Mouse (Mus musculus) intestine, embryonic 16.5 days (tissue): ENCODE results near the gene Gm20518. TPM values are rescaled to one million over a fixed set of nuclear protein-coding genes. Genes with fewer than 3 reads are reported as not detected.

Source experiments
- ATAC-seq: fragments of 200-750 bp; cut with Nextera tagmentation; 2 replicates; pipeline ENCODE4 v1.8.0; 2017; ENCODE audit warnings: moderate TSS enrichment, moderate library complexity
- H3K27ac ChIP-seq: fragments of 300-500 bp; sonication (generic); 2 replicates; pipeline ENCODE4 v1.5.1; 2014; ENCODE audit warnings: mild to moderate bottlenecking, low read length
- H3K27me3 ChIP-seq: fragments of 300-500 bp; sonication (generic); replicated peaks from 2 replicates; pipeline ENCODE4 v1.6.1; 2014; ENCODE audit warnings: low read length, control low read depth, mixed read lengths; ENCODE audit not compliant: control insufficient read depth, insufficient read depth
- H3K36me3 ChIP-seq: fragments of 300-500 bp; sonication (generic); 2 replicates; pipeline ENCODE4 v1.6.1; 2014; ENCODE audit warnings: low read length, control low read depth; ENCODE audit not compliant: control insufficient read depth, insufficient read depth
- H3K4me1 ChIP-seq: fragments of 300-500 bp; sonication (generic); 2 replicates; pipeline ENCODE4 v1.6.1; 2014; ENCODE audit warnings: low read length, control low read depth, mixed read lengths; ENCODE audit not compliant: control insufficient read depth, insufficient read depth
- H3K4me2 ChIP-seq: fragments of 300-500 bp; sonication (generic); 2 replicates; pipeline ENCODE4 v1.6.1; 2014; ENCODE audit warnings: low read depth, low read length, control low read depth
- H3K4me3 ChIP-seq: fragments of 300-500 bp; sonication (generic); 2 replicates; pipeline ENCODE4 v1.5.1; 2014; ENCODE audit warnings: mild to moderate bottlenecking, low read length
- H3K9ac ChIP-seq: fragments of 300-500 bp; sonication (generic); 2 replicates; pipeline ENCODE4 v1.6.1; 2014; ENCODE audit warnings: low read depth, low read length
- H3K9me3 ChIP-seq: fragments of 300-500 bp; sonication (generic); 2 replicates; pipeline ENCODE4 v1.6.1; 2016; ENCODE audit warnings: low read length, control low read depth; ENCODE audit not compliant: control insufficient read depth
- WGBS: fragments of 180-500 bp; shearing (Covaris S2); extraction: QIAGEN DNeasy Blood & Tissue Kit; methylation state at CpG from one replicate; pipeline ENCODE4 v1.1.7; 2014; 5-methylcytosine and 5-hydroxymethylcytosine counted together
- polyA plus RNA-seq: library from polyadenylated mRNA; unstranded; fragments of >200 nt; fragmentation: Nextera tagmentation; extraction: Ambion mirVana; gene quantifications from 2 replicates; pipeline ENCODE4 v1.2.1, GENCODE M21; 2015

The Gm20518 gene
- polyA plus RNA-seq, 1 experiment from 2014 or later, result 0.31 TPM

- Histone ChIP-seq H3K27me3 (peaks cover 43% of the 10 kb centered on the region), H3K4me1 (peaks cover 61% of the 10 kb centered on the region), H3K27ac (no peak overlapping the region), H3K36me3 (peaks cover 6% of the 10 kb centered on the region; the same call in 1 of the 2 replicates), H3K9me3 (no peaks in the 10 kb centered on the region), H3K4me3 (peak overlapping the region; percentile 55), H3K4me2 (peak overlapping the region; percentile 97), H3K9ac (peak overlapping the region; percentile 72)
- WGBS, result 17% methylated on average over 49 of the region's 50 CpGs
- no peak for ATAC-seq
Measured at GRCm38 (mm10) chr16:17806581-17807191, 84.8 kb downstream of the Gm20518 start.

- Histone ChIP-seq H3K36me3 (peaks cover 6% of the 10 kb centered on the region; the same call in 1 of the 2 replicates), H3K4me2 (peak overlapping the region; percentile 65), H3K27me3 (peaks cover 47% of the 10 kb centered on the region), H3K9ac (no peak overlapping the region), H3K9me3 (no peaks in the 10 kb centered on the region), H3K4me1 (peaks cover 70% of the 10 kb centered on the region), H3K27ac (no peak overlapping the region), H3K4me3 (peak overlapping the region; percentile 40; the same call in 1 of the 2 replicates)
- ATAC-seq, result no peak
- WGBS, result 42% methylated on average over 7 of the region's 7 CpGs
Measured at GRCm38 (mm10) chr16:17804982-17805381, 86.5 kb downstream of the Gm20518 start.

- H3K9ac ChIP-seq, result peak overlapping the region; percentile 27; the same call in 1 of the 2 replicates
- H3K9me3 ChIP-seq, result no peaks in the 10 kb centered on the region
- H3K36me3 ChIP-seq, result peaks cover 6% of the 10 kb centered on the region; the same call in 1 of the 2 replicates
- WGBS, result 11% methylated on average over 33 of the region's 33 CpGs
- ATAC-seq, result peak; percentile 20
- H3K4me1 ChIP-seq, result peaks cover 75% of the 10 kb centered on the region
- H3K4me2 ChIP-seq, result peak overlapping the region; percentile 65
- peak overlapping the region; percentile 40 for H3K4me3 ChIP-seq
- H3K27ac ChIP-seq, result no peak overlapping the region
- peaks cover 51% of the 10 kb centered on the region for H3K27me3 ChIP-seq
Measured at GRCm38 (mm10) chr16:17804449-17804912, 87.0 kb downstream of the Gm20518 start.

- WGBS, result 41% methylated on average over 33 of the region's 33 CpGs
- no peaks in the 10 kb centered on the region for H3K9me3 ChIP-seq
- no peak overlapping the region for H3K27ac ChIP-seq
- H3K4me2 ChIP-seq, result peak overlapping the region; percentile 71
- peaks cover 6% of the 10 kb centered on the region; the same call in 1 of the 2 replicates for H3K36me3 ChIP-seq
- H3K27me3 ChIP-seq, result peaks cover 54% of the 10 kb centered on the region
- H3K4me1 ChIP-seq, result peaks cover 75% of the 10 kb centered on the region
- H3K9ac ChIP-seq, result peak overlapping the region; percentile 27
- H3K4me3 ChIP-seq, result peak overlapping the region; percentile 45
- 0 out of 2 replicates have a peak, but pooled peaks have one; percentile 1 for ATAC-seq
Measured at GRCm38 (mm10) chr16:17803675-17804448, 87.6 kb downstream of the Gm20518 start.

GRCm38 (mm10) chr16:17802839-17803674, 88.4 kb downstream of the Gm20518 start:
- Histone ChIP-seq H3K27me3 (peaks cover 51% of the 10 kb centered on the region), H3K9ac (peak overlapping the region; percentile 53), H3K27ac (no peak overlapping the region), H3K4me1 (peaks cover 74% of the 10 kb centered on the region), H3K36me3 (peaks cover 6% of the 10 kb centered on the region; the same call in 1 of the 2 replicates), H3K9me3 (no peaks in the 10 kb centered on the region), H3K4me2 (peak overlapping the region; percentile 71), H3K4me3 (peak overlapping the region; percentile 45)
- WGBS, result 21% methylated on average over 83 of the region's 83 CpGs
- ATAC-seq, result no peak

- H3K9ac ChIP-seq, result peak overlapping the region; percentile 53
- ATAC-seq, result no peak
- peaks cover 53% of the 10 kb centered on the region for H3K27me3 ChIP-seq
- peak overlapping the region; percentile 45 for H3K4me3 ChIP-seq
- WGBS, result 30% methylated on average over 18 of the region's 18 CpGs
- no peaks in the 10 kb centered on the region for H3K9me3 ChIP-seq
- peaks cover 6% of the 10 kb centered on the region; the same call in 1 of the 2 replicates for H3K36me3 ChIP-seq
- H3K27ac ChIP-seq, result no peak overlapping the region
- H3K4me1 ChIP-seq, result peaks cover 71% of the 10 kb centered on the region
- peak overlapping the region; percentile 71 for H3K4me2 ChIP-seq
Measured at GRCm38 (mm10) chr16:17802456-17802838, 89.0 kb downstream of the Gm20518 start.

- WGBS, result 24% methylated on average over 7 of the region's 7 CpGs
- Histone ChIP-seq H3K27me3 (peaks cover 57% of the 10 kb centered on the region), H3K9ac (no peak overlapping the region), H3K4me2 (no peak overlapping the region), H3K4me1 (peaks cover 68% of the 10 kb centered on the region), H3K36me3 (peaks cover 6% of the 10 kb centered on the region; the same call in 1 of the 2 replicates), H3K4me3 (no peak overlapping the region), H3K27ac (no peak overlapping the region), H3K9me3 (no peaks in the 10 kb centered on the region)
- no peak for ATAC-seq
Measured at GRCm38 (mm10) chr16:17801777-17802455, 89.6 kb downstream of the Gm20518 start.

GRCm38 (mm10) chr16:17799584-17799983, 91.9 kb downstream of the Gm20518 start:
- H3K4me3 ChIP-seq, result no peak overlapping the region
- peaks cover 5% of the 10 kb centered on the region; the same call in 1 of the 2 replicates for H3K36me3 ChIP-seq
- H3K27me3 ChIP-seq, result peaks cover 46% of the 10 kb centered on the region
- peaks cover 58% of the 10 kb centered on the region for H3K4me1 ChIP-seq
- no peak overlapping the region for H3K9ac ChIP-seq
- no peaks in the 10 kb centered on the region for H3K9me3 ChIP-seq
- ATAC-seq, result no peak
- no peak overlapping the region for H3K4me2 ChIP-seq
- no peak overlapping the region for H3K27ac ChIP-seq
